Mouse (Mus musculus) B cell, adult (primary cell): ENCODE results near the gene Grik4. TPM values are rescaled to one million over a fixed set of nuclear protein-coding genes. Genes with fewer than 3 reads are reported as not detected.

Experiments used
- total RNA-seq: library from RNA; stranded (reverse); gene quantifications from 4 replicates; pipeline ENCODE4 v1.2.4, GENCODE M21; 2023; ENCODE audit not compliant: inconsistent age

Grik4 gene
- not detected in 4 replicates for total RNA-seq

GRCm38 (mm10) chr9:42943781-42944535 lies at the start of gene Grik4:
Gene Grik4, minus strand, starts transcription at chr9:42944493.

DNA sequence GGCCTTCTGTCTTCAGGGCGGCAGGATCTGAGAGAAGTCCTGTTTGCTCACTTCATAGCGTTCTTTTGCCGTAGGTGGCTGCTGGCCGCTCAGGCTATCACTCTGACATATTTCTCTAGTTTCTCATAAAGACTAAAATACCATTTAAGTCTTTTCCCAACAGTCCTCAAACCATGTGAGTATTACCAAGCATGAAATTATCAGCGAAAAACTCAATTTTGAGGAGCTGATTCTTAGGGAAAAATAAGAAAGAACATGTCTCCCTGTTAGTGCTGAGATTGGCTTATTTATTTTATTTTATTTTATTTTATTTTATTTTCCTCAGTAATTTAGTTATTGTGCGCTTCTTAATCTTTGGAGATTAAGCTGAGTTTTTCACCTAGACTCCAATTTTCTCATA lies 436.6 kb downstream of the Grik4 start, which contains the start of gene Tbcel:
TSS of gene Tbcel (minus strand) at position 101 of the 400 bp plus-strand sequence.

Other genes starting within 250 kb of the Grik4 start
- gene Arhgef12, start 162.7 kb upstream of the Grik4 start, total RNA-seq: 10.2 to 16.5 TPM (median 12.0 TPM) in 4 replicates
- gene Tmem136, start 172.1 kb upstream of the Grik4 start, total RNA-seq: not detected in 4 replicates